Mouse (Mus musculus) lung, postnatal 36 days (tissue): ENCODE measurements at regions not wholly inside any gene's neighbourhood (a gene's known extent, or its start where the extent isn't known, plus 50 kb on each side); places are given as distances from the start of the nearest gene placed in this dataset.

Source experiments
- DNase-seq: peaks from one replicate; pipeline ENCODE4 v3.0.0; 2022; ENCODE audit warnings: mixed read lengths

DNA sequence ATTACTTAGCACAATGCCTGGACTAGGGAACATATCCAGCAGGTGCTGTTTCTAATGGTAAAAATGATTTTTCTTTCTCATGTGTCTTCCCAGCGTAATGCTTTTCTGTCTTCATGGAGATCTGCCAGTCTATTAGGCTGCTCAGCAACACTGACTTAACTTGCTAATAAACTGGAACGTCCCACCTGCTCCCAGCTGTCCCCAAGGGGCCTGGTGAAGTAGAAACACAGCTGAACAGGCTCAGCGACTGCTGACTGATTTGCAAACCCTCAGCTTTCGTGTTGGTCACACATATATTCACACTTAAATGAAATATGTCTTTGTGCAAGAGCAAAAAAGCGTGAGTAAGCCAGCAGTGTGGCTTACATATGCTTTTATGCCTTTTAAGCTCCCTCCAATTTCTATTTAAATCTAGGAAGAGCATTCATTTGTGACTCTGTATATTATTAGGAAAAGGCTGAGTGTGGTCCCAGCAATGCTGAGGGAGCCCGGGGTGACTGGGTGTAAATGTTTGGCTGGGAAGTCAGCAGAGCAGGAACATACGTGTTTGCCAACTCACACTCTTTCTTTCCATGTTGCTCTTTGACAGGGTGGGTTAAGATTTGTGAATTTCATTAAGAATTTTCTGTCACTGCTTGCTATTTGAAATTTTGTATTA, 146.7 kb upstream of the Rgmb start:
- no peak for DNase-seq

DNA sequence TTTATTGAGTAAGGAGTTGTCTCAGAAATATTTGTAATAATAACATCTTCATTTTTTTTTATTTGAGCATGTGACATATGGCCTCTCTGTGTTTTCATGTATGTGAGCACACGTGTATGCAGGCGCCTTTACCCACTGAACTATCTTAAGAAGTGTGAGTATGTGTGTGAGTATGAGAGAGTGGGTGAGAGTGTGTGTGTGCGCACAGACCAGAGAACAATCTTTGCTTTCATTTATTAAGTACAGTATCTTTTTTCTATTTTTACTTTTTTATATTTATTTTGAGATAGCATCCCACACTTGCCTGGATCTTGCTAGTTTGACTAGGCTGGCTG, 140.5 kb upstream of the Rgmb start:
- DNase-seq, result no peak

DNA sequence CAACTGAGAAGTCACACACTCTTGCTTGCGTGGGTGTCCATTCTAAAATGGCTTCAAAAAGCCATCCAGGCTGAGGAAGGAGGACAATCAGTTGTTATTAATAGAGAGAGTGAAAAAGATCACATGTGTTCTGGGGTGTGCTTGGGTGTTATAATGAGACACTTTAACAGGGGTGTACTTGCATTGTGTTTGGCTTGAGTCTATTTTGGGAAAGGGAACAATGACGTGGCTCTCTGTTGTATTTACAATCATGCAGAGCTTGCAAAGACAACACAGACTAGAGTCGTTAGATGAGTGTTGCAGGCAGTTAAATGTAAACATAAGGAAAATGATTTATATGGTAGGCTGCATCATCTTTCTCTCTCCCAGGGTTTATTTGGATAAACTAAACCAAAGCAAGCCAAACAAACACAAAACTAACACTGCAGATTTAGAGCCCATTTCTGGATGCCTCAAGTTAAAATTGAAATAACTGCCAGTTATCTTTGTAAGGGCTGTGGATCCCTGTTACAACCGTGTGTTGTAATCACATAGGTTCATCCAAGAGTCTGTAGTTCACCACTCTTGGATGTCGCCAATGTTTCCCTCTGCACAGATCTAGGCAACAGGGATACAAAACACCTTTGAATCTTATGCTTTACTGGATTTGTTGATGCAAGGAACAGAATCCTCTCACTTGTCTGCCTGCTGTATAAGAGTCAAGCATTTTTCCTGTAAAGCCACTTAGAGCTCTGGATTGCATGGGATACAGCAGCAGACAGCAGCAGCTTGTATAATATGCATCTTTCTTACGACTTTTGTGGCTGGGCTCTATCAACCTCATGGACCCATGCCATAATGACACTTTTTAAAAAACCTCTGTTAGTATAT, 139.9 kb upstream of the Rgmb start:
- DNase-seq, result no peak

DNA sequence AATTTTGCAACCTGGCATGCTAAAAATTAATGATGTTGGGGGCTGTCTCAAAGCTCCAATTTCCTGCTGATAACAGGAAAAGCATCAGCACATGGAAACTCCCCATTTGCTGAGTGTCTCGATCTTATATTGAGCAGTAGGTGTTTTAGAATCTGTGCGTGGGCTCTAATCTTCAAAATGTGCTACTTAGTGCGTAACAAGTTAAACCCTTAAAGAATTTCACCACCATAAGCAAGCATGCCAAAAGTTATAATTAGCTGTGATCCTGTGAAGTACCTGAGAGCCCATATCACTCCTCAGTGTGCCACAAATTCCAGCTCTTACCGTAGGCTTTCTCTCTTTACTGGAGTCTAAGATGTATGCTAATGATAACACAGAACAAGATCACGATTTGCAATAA, 137.5 kb upstream of the Rgmb start:
- no peak for DNase-seq

DNA sequence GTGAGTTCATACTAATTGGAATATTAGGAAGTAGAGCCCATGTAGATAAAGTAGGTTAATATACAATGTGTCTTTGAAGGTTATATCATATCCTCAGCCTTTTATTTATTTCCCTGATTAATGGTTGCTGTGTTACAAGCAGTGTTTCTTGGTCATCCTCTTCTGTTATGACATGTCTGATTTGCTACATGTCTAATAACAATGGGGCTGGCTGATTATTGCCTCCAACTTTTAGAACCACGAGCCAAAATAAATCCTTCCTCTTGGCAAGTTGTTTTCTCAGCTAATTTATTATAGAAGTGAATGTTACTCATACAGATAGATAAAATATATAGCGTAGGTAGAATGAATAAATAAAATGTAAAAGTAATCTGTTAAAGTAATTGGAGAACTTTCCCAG, 124.8 kb upstream of the Rgmb start:
- DNase-seq, result no peak

DNA sequence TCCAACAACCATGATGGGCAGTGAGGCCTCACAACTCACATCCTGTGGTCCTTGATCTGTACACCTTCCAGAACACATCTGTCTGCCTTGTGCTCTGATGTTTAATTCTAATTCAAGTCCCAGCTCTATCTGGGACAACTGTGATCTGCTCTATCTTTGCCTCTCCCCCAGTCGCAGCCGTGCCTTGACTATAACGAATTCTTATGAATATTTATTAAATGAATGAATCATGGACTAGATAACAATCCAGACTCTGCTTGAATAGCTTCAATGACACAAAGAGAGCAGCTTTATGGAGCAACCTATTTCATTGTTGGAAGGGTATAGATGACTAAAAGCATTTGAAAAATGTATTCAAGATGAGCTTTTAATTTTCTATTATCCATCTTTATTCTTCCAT, 120.8 kb upstream of the Rgmb start:
- DNase-seq, result no peak

DNA sequence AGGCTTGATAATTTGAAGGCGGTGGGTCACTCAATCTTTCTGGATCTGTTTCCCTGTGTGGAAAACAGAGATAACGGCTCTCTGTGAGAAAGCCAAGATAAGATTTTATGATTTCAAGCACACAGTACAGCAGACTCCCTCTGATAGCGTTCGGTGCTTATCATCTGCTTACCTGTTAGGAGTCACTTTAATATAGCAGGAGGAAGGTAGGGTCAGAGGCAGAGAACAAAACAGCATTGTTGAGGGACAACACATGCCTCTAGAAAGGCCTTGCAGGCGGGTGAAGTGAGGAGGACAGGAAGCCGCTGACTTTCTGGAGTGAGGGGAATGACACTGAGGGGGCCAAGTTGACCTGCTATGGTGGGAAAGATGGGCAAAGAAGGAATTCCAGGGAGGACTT, 118.9 kb upstream of the Rgmb start:
- no peak for DNase-seq

DNA sequence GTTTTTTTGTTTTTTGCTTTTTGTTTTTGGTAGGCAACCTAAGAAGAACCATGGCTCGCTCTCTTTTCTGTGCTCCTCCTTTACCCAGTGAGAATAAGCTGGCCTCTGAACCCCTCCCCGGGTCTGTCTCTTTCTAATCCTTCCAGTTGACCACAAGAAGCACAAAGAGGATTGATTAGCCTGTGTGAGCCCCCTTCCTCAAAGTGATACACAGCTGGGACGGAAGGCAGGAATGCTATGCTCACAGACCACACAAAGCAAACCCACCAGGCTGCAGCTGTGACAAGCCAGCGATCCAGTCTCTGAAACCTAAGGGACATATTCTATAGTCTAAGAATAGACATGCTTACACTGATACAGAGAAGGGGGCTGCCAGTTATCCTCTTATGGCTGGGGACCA, 111.5 kb upstream of the Rgmb start:
- no peak for DNase-seq

DNA sequence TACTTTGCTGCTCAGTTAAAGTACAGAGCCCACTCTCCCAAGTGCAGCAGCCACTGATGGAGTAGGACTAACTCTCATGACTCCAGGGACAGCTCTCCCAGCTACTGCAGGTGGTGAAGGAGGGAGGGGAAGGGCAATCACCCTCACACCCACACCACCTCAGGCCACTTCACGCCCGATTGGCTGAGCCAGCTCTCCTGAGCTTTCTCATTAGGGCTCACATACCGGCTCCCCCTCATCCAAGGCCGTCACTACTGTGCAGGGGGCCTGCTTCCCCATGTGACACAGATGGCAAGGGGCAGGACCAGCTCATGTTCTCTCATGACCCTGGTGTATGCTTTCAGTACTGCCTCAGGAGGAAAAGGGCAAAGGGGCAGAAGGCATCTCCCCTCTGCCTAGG, 87.8 kb upstream of the Rgmb start:
- DNase-seq, result no peak

DNA sequence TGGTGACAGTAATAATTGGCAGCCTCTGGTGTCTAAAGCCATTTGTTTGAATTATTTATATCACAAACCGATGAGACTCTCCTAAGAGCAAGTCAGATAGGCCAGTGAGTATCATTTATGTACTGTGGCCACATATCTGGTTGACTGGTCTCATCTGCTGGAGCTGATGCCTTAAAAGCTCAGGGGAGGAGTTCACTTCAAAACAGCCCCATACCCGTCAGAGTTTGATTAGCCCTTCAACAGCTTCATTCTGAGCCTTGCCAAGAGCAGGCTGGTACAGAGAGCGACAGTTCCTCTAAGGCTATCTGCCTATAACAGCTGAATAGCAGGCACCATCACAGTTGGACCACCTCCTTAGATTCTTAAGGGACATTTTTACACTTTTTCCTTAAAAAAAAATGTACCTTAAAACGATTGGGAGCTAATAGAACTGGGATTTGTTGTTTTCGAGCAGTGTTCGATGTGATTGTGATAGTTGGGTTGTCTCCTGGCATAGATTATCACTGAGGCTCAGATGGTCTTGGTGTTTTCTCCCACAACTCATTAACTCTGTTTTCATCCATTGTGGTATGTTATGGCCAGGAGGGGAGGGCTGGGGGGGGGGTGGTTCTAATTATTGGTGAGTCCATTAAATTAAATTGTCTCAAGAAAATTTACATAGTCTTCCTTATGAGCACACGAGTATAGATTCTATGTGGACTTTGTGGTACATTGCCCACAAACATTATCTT, 68.0 kb upstream of the Rgmb start:
- no peak for DNase-seq

DNA sequence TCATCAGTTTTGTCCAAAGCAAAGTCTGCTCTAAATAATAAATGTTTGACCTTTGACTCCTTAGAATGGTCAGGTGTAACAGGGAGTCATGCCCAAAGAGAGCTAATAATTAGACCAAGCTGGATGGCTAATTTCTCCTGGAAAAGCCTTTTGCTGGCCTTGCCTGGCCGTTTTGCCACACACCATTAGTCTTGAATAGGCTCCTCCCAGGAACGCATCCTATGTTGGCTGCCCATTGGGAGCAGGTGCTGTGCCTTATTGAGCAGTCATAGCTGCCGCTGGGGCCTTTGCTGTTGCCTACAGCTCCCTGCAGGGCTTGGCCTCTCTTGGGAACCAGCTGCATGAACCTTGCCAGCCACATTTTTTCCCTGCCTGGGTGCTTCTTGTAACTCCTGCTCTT, 65.1 kb upstream of the Rgmb start:
- no peak for DNase-seq

DNA sequence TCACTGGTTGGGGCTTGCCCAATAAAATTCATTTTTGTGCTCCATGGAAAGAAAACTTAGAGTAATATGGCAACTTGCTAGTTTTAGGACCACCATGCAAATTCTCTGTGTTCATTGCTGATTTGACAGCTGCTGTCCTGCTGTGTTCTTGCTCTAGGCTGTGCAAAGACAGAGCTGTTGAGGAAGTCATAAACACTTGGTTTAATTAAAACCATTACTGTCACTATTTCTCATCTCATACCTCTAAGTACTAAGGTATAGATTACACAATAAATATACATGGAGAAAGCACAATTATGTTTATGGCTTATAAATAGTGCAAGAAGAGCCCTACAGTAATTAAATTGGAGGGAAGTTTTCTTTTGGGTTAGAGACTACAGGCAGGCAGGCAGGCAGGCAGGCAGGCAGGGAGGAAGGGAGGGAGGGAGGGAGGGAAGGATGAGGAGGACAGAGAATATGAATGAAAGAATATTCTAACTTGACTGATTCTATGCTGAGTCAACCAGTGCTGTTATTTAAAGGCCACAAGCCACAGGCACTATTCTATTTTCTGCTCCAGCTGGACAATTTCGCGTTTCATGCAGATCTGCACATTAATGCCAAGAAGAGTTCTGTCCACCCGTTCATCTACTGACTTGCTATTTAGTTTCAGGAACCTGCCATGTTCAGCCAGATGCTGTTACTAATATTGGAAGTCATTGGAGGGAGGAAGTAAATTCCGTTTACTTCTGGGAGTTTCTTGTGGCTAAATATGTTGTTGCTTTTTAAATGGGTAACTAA, 61.2 kb upstream of the Rgmb start:
- DNase-seq, result no peak

DNA sequence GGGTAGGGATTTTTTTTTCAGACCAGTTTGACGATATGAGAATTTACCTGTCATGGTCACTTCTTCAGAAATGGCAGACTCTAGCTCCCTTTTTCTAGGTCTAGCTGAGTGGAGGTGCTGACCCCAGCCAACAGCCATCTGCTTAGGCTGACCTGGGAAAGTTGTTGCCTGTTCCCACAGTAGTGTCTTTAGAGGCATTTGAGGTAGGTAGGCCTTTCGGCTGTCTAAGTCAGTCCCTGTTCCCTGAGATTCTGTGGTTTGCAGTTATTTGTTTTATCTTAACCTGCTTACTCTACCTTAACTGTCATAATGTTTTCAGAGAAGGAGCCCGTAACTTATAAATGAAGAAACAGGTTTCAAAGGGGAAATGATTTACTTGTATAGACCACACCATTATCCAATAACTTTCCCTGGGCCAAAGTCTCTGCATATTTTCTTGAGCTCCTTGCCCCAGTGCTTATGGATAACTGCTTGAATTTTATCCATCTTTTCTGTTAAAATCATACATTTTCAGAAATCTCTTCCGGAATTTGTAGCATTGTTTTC, 59.8 kb upstream of the Rgmb start:
- DNase-seq, result no peak

DNA sequence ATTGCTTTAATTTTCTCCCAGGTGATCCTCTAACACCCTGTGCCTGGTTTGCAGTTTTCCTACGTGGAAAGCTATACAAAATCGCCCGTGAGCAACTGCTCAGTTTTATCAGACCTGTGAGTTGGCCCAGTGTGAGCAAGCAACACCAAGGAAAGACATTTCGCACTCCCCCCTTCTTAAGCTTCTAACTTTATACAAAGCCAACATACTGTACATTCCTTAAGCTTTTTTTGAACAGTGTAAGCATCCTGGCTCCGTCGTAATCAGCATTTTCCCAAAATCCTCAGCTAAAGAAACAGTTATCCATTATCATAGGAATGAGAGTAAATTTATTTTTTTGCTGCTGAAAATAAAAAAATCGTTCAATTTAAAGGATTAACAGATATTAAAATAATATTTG, 52.0 kb upstream of the Rgmb start:
- DNase-seq, result no peak

DNA sequence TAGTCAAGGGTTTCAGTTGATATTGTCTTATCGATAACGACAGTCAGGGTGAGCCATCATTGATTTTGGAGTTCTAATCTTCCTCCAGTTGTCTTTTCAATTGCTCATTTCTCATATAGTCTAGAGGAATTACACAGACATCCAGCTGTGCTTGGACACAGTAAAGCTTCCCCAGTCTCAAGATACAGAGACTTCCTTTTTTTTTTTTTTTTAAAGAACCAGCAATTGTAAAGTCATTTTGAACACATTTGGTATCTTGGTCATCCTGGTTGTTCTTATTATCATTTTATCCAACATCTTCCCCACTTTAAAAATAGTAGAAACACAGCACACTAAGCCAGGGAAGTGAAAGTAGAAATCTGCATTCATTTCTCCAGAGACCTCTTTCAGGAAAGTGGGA, 51.4 kb upstream of the Rgmb start:
- no peak for DNase-seq
